Mouse (Mus musculus) erythroblast, embryonic 14.5 days (primary cell): ENCODE measurements around the gene Ccm2. TPM values are rescaled to one million over a fixed set of nuclear protein-coding genes. Genes with fewer than 3 reads are reported as not detected.
A peak's percentile ranks its signal among the peaks of the same experiment; 100 is the strongest.

Experiments
- H3K27me3 ChIP-seq: 2 replicates; pipeline ENCODE4 v1.6.1; 2012; ENCODE audit warnings: inconsistent platforms; ENCODE audit not compliant: control insufficient read depth
- H3K36me3 ChIP-seq: 2 replicates; pipeline ENCODE4 v1.6.1; 2012; ENCODE audit warnings: mild to moderate bottlenecking, inconsistent platforms; ENCODE audit not compliant: control insufficient read depth
- H3K4me1 ChIP-seq: 2 replicates; pipeline ENCODE4 v1.6.1; 2012; ENCODE audit warnings: inconsistent platforms; ENCODE audit not compliant: control insufficient read depth
- H3K4me3 ChIP-seq: replicated peaks from 2 replicates; pipeline ENCODE3; 2012; ENCODE audit warnings: moderate library complexity, mild to moderate bottlenecking, inconsistent platforms
- H3K9me3 ChIP-seq: 2 replicates; pipeline ENCODE4 v1.6.1; 2012; ENCODE audit warnings: low read length, inconsistent platforms, mixed read lengths; ENCODE audit not compliant: control insufficient read depth
- GATA1 ChIP-seq: IDR thresholded peaks from 2 replicates; pipeline ENCODE4 v1.6.1; 2012; ENCODE audit warnings: low read length, inconsistent platforms, mixed read lengths
- TAL1 ChIP-seq: IDR thresholded peaks from 3 replicates; pipeline ENCODE4 v1.6.1; 2012; ENCODE audit warnings: low read length, inconsistent platforms, mixed read lengths
- polyA plus RNA-seq: library from polyadenylated mRNA; stranded (reverse); fragments of >175 nt; gene quantifications from 2 replicates; pipeline ENCODE4 v1.2.3, GENCODE M21; 2012

The Ccm2 gene
- polyA plus RNA-seq, 1 experiment, result 2.8 TPM

- Histone ChIP-seq H3K4me3 (peak overlapping the region; percentile 55), H3K36me3 (peaks cover 56% of the 10 kb centered on the region), H3K27me3 (peaks cover 19% of the 10 kb centered on the region), H3K9me3 (no peaks in the 10 kb centered on the region), H3K4me1 (peaks cover 86% of the 10 kb centered on the region)
- TF ChIP-seq GATA1, result no peak
- no peak for TF ChIP-seq TAL1
Measured at GRCm38 (mm10) chr11:6598191-6598889, 51.7 kb downstream of the Ccm2 start.

- Histone ChIP-seq H3K27me3 (peaks cover 27% of the 10 kb centered on the region), H3K36me3 (peaks cover 48% of the 10 kb centered on the region), H3K4me3 (peak overlapping the region; percentile 55), H3K9me3 (no peaks in the 10 kb centered on the region), H3K4me1 (peaks cover 80% of the 10 kb centered on the region)
- TF ChIP-seq TAL1 (no peak), GATA1 (no peak)
Measured at GRCm38 (mm10) chr11:6599011-6599681, 52.5 kb downstream of the Ccm2 start.

GRCm38 (mm10) chr11:6599831-6600230 is 53.1 kb downstream of the Ccm2 start:
- no peak for TF ChIP-seq TAL1
- no peak for TF ChIP-seq GATA1
- Histone ChIP-seq H3K27me3 (peaks cover 34% of the 10 kb centered on the region), H3K9me3 (no peaks in the 10 kb centered on the region), H3K4me1 (peaks cover 82% of the 10 kb centered on the region), H3K4me3 (peak overlapping the region; percentile 55), H3K36me3 (peaks cover 43% of the 10 kb centered on the region)

- Histone ChIP-seq H3K36me3 (peaks cover 38% of the 10 kb centered on the region), H3K4me1 (peaks cover 82% of the 10 kb centered on the region), H3K4me3 (peak overlapping the region; percentile 55), H3K9me3 (no peaks in the 10 kb centered on the region; the same call in 1 of the 2 replicates), H3K27me3 (peaks cover 39% of the 10 kb centered on the region)
- no peak for TF ChIP-seq GATA1
- no peak for TF ChIP-seq TAL1
Measured at GRCm38 (mm10) chr11:6600284-6600944, 53.7 kb downstream of the Ccm2 start.

- Histone ChIP-seq H3K36me3 (peaks cover 23% of the 10 kb centered on the region), H3K4me1 (peaks cover 73% of the 10 kb centered on the region)
Measured at GRCm38 (mm10) chr11:6601649-6602480, 55.2 kb downstream of the Ccm2 start.

GRCm38 (mm10) chr11:6602662-6603061 is 56.0 kb downstream of the Ccm2 start:
- H3K27me3 ChIP-seq, result peaks cover 62% of the 10 kb centered on the region
- peaks cover 65% of the 10 kb centered on the region for H3K4me1 ChIP-seq

More at GRCm38 (mm10) chr11:6601649-6602480, 55.2 kb downstream of the Ccm2 start:
- H3K4me3 ChIP-seq, result no peak overlapping the region
- no peak for TF ChIP-seq TAL1
- TF ChIP-seq GATA1, result no peak
- H3K27me3 ChIP-seq, result peaks cover 54% of the 10 kb centered on the region
- no peaks in the 10 kb centered on the region; the same call in 1 of the 2 replicates for H3K9me3 ChIP-seq

GRCm38 (mm10) chr11:6603224-6603623 is 56.5 kb downstream of the Ccm2 start:
- Histone ChIP-seq H3K4me1 (peaks cover 59% of the 10 kb centered on the region), H3K4me3 (no peak overlapping the region), H3K36me3 (peaks cover 10% of the 10 kb centered on the region), H3K9me3 (no peaks in the 10 kb centered on the region; the same call in 1 of the 2 replicates), H3K27me3 (peaks cover 62% of the 10 kb centered on the region)
- TF ChIP-seq TAL1 (no peak), GATA1 (no peak)

More at GRCm38 (mm10) chr11:6602662-6603061, 56.0 kb downstream of the Ccm2 start:
- no peaks in the 10 kb centered on the region; the same call in 1 of the 2 replicates for H3K9me3 ChIP-seq
- no peak for TF ChIP-seq GATA1
- no peak for TF ChIP-seq TAL1
- H3K36me3 ChIP-seq, result peaks cover 15% of the 10 kb centered on the region
- no peak overlapping the region for H3K4me3 ChIP-seq

GRCm38 (mm10) chr11:6603887-6604603 is 57.4 kb downstream of the Ccm2 start:
- Histone ChIP-seq H3K27me3 (peaks cover 62% of the 10 kb centered on the region), H3K36me3 (peaks cover 1% of the 10 kb centered on the region), H3K4me1 (peaks cover 51% of the 10 kb centered on the region), H3K9me3 (no peaks in the 10 kb centered on the region; the same call in 1 of the 2 replicates), H3K4me3 (no peak overlapping the region)
- TF ChIP-seq TAL1 (no peak), GATA1 (no peak)
